Mouse (Mus musculus): ENCODE measurements at regions not wholly inside any gene's neighbourhood (a gene's known extent, or its start where the extent isn't known, plus 50 kb on each side); places are given as distances from the start of the nearest gene placed in this dataset.

DNA sequence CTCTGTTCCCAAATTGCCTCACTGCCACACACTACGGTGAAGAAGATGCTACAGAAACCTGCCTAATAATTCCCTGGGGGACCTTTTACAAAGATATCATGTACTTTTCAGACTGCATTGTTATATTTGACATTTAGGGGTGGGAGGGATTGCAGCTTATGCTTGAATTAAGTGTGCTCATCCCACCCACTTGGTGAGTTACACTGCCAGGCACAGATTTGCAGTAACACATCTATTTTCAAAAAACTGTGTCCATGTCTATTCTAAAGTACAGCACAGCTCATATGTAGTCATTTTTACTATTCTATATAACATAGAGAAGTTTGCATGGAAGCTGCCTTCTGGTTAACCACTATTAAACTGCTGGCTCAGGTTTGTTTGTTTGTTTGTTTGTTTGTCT is 404.3 kb upstream of the Xrcc4 start:
- no peak for DNase-seq

DNA sequence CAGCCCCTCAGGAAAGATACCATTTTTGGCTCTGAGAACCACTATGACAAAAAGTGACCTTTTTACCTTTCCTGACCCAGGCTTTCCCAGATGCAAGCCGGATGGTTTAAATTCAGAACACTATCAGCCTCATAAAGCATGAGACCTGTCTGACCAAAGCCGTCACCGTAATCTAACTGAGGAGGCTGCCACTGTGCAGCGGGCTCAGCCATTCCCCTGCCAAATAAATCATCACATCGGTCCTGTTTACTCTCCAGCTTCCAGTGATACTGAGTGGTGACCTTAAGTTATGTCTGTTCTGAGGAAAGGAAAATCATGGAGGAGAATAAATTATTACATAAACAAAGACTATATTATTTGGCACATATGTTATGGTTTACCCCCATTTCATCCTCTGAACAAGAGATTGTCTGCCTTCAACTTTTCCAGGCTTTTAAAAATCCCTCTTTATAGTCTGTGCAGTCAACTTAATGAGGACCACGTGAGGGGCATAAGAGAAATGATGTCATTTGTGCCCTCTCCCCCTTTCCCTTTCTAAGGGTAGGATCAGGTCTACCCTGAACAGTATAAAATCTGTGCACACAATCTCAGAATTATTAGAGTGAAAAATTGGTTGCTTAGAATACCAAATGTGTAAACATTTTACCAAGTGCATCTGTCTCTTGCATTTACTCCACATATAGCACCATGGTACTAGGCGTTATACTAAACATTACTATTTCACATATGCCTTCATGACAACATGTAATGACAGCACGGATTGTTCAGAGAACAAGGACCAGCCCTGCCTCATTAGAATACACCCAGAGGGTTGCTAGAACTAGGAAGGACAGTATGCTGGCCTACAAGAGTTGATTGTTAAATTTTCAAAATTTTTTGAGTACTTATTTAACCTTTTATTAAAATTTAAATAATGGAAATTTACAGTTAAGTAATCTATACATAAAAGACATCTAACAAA is 401.9 kb upstream of the Xrcc4 start:
- DNase-seq: no peak

DNA sequence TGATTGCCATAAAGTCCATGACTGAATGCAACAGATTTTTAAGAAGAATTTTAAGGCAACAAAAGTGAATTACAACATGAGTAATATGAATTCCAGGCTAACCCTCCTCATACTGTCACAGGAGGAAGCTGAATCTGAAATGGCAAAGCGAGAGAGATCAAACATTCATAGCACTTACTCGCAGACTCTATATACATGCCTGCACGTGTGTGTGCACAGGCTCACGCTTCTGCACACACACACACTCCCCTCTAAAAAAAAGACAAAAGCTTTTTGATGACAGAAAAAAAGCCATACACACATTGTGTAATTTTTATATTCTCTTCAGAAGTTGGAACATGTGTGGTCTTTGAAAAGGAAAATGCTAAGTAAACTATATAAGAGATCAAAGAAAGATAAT is 391.1 kb upstream of the Xrcc4 start:
- no peak for DNase-seq

DNA sequence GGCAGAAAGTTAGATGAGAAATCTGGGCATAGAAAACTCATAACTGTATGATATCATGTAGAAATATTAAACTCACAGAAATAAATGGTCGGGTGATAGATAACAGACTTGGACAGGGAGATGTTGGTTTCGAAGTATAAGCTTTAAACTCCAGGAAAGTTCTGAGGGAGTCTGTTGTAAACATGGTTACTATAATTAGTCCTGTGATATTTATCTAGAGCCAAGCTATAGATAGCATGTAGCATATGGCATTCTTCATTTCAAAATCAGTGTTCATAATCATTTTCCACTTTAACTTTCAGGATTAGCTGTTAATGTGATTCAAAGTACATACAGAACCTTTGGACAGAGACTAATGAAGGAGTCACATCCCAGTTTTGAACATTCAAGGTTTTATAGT is 387.5 kb upstream of the Xrcc4 start:
- no peak for DNase-seq

DNA sequence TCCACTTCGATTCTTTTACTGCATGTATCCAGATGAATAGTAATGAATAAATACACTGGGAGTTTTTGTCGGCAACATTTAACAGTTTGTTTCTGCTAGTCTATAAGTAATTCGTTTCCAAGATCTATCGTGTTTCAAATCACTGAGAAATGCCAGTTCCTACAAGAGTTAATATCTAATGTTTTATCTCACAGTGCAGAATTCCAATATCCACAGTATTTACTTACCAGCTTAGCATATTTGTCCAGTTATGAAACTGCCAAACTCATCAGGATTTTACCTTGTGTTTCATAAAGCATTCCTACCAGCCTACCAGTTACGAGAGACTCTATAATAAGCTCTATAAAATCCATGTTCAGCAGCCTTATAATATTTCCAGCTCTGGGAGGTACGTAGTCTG is 385.1 kb upstream of the Xrcc4 start:
- DNase-seq: no peak

DNA sequence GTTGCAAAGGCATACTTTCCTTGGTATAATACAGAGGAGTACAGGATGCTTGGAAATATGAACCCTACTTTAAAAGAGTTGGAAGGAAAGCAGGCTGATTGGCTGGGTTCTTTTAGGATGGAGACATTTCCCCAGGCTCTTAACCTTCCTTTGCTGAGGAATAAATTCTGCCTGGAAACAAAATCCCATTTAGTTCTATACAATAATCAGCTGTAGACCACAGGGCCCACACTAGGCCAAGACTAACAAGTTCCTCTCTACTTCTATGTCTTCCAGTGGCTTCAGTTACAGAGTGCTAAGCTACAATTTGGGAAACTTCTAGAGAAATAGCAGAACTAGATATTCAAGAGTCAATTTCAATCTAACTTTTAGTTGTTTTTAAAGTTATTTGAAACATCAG is 384.6 kb upstream of the Xrcc4 start:
- DNase-seq: no peak

DNA sequence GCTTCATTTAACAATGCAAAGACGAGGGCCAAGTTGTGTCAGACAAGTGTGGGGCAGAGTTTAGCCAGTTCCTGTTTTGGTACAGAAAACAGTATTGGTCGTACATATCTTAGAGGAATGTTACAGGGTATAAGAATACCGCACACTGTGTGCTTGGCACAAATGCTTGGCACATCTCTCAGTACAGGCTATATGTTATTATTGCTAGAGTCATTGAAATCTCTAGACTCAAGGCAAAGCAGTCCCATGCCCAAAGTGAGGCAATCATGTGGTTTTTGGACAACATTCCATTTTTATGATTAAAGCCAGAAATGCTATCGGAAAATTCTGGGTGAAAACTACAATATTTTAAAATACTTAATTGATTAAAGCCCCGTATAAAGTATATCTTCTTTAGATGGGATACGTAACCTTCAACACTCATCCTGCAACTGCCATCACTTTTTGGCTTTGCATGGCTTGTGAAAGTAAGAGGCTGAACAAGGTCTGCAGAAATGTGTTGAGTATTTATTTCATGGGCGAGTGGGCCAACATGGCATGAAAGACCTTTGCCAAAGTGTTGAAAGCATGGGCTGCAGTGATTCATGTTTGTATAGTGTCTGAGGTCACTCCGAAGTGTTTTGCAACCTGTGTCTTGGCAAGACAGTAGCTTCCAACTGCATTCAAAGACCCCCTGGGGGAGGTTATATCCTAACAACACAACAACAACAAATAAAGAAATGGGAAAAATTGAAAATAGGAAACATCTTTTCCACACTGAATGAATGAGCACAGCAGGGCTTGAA is 383.8 kb upstream of the Xrcc4 start:
- no peak for DNase-seq

DNA sequence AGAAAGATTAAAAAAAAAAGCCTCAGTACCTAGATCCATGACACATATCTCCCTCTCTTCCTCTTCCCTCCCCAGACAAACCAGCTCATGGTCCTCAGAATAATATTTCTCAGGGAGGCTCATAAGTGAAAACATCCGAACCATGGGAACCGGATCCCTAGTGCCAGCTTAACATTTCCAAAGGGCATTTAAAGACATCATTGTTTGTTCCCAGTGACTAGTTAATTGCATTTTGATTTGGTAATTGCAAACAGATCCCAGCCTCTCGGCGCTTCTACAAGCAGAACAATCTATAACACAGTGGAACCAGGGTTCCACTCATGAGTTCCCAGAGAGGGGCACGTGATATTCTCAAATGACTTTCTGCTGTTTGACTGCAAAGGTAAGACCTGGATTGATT is 376.7 kb upstream of the Xrcc4 start:
- DNase-seq: no peak

DNA sequence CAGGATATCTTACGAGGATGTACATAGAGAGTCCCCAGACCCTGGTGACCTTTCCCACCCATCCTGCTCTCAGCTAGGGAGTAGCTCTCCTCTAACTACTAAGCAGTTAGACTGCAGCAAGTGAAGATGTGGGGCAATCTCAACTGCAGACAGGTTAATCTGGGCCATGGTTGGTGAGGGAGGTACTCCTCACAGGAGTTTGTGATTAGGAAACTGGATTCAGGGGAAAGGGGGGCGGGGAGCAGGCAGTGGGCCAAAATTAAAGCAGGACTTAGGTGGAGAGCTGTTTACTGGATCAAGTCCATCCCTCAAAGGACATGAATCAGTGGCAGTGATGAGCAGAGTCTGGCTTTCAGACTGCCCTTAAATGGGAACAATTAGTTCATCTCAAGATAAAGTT is 374.6 kb upstream of the Xrcc4 start:
- no peak for DNase-seq

DNA sequence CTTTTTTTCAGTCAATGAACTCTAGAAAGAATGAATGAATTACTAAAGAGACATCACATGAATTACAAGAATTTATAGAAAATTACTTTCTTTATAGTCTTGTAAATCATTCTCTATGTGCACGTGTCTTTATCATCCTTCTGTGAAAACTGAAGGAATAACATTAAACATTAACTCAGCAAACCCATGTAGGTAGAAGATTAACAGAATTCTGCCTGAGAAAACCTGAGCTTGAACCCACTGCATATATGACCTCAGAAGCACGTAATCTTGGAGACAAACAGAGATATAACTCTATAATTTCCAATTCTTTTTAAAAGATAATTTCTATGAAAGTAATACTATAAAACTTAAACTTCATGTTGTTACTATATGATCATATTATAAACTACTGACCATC is 374.0 kb upstream of the Xrcc4 start:
- no peak for DNase-seq

DNA sequence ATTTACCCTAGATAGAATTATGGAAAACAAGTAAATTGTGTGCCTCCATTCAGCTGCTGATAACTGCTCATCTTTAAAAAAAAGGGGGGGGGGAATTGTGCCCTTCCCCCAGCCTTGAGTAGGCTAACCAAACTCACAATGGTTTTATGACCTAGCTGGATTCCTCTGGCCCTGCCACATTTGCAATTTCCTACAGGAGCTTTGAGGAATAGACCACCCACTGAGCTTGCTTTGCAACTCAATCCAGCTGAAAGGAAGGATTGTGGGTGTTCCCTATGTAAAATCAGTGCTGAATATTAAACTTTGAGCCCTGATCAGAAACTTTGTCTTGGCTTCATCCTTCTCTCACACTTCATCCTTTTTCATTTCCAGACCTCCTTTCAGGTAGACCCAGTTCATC is 365.2 kb upstream of the Xrcc4 start:
- DNase-seq: no peak

DNA sequence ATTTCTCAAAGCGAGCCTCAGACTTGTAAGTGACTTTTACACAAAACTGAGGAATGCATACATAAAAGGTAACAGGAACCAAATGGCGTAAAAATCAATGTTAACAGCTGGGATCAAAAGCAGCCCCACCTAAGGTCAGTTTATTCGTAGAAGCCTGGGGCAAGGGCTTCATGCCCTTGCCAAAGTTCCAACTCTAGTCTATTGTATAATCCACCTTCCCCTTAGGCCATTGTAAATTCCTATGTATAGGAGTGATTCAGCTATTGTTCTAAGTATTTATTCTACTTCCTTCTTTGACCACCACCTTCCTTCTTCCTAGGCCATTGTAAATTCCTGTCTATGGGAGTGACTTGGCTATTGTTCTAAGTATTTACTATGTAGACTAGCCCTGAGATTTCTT is 337.5 kb upstream of the Xrcc4 start:
- no peak for DNase-seq

DNA sequence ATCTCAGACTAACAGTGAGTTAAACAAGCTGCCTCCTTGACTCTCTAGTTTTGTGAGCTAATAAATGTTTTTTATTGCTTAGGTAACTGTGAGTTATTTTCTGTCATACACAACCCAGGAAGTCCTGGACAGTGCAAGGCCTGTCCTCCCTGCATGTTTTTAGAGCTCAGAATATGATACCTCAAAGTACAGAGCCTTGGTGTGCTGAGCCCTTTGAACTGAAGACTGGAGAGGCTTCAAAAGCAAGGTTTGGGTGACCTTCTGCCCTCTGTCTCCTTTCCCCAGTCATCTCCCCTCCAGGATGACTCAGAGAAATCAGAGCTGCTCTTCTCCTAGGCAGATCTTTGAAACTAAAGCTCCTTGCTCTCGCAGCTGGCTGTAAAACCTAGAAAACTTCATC is 336.0 kb upstream of the Xrcc4 start:
- DNase-seq: no peak

DNA sequence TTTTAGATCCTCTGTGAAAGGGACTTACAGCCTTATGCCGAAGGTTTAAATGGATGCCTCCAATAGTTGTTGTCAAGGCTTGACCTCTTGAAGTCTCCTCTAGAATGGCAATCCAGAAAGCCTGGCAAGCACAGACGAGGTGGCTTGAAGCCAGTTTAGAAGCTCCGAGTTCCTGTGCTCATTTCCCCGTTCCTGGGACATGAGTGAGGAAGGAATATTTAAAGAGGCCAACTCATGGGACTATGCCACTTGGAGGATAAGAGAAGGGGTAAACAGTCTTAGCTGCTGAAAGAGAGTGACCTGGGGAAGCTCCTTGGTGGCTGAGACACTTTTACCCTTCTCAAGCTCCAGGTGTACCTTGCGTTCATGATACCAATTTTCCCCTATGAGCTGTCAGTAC is 335.1 kb upstream of the Xrcc4 start:
- no peak for DNase-seq

DNA sequence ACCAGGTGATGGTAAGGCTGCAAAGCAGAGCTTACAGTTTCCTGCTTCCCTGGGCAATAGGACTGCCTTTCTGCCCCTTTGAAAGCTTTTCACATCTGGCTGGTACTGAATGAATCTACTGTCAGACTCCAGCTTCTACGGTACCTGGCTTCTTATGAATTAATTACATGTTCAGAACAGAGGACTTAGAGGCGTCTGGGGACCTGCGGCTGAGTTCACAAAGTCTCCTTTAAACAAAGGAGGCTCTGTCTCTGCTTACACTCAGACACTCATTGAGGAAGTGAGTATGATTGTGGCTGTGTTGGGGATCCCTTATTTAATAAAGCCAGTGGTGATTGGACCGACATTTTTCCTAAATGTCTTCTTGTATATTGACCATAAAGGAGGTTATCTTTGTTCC is 331.6 kb upstream of the Xrcc4 start:
- no peak for DNase-seq

DNA sequence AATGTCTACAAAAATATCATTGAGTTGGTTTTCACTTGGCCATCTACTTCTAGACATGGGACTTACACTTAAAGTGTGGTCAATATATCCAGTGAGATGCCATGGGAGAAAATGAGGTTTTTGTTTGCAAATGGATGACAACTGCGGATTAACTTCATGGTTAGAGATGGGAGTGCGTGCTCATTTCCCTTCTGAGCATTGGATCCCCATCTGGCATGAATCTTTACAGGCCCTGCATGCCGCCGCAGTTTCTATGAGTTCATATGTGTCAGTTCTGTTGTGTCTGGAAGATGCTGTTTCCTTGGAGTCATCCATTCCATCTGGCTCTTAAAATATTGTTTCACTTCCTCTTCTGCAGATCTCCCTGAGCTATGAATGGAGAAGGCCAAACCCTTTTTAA is 315.0 kb upstream of the Xrcc4 start:
- DNase-seq: no peak

DNA sequence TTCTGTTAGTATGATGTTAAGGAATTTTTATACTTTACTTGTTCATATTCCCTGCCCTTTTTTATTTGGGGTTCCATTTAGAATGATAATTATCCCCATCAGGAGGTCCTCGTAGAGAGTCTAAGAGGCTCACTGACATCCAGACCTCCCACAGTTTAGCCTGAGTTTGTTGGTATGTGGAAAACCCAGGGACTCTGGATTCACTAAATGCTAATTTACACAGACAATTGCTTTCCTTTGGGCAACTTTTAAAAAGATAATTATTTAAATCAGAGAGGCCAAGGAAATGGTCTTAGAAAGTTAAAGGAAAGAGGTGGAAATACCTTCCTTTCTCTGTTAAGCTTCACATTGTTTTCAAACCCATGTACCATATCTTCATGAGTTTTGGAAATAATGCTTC is 312.7 kb upstream of the Xrcc4 start:
- no peak for DNase-seq

DNA sequence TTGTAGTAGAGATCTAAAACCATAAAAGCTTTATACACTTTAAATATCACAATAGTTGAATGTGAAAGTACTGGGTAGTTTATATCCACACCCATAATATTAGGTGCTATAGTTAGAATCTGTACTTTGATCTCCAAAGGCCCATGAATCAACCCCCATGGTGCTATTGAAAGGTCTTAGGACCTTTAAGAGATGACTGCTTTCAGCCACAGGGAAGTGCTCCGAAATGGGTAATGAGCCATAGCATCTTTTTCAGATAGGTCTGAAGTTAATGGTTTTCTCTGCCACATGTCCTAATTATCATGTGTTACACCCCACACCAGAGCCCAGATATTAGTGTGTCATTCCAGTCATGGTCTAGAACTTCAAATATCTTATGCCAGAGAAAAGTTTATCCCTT is 312.1 kb upstream of the Xrcc4 start:
- DNase-seq: no peak

DNA sequence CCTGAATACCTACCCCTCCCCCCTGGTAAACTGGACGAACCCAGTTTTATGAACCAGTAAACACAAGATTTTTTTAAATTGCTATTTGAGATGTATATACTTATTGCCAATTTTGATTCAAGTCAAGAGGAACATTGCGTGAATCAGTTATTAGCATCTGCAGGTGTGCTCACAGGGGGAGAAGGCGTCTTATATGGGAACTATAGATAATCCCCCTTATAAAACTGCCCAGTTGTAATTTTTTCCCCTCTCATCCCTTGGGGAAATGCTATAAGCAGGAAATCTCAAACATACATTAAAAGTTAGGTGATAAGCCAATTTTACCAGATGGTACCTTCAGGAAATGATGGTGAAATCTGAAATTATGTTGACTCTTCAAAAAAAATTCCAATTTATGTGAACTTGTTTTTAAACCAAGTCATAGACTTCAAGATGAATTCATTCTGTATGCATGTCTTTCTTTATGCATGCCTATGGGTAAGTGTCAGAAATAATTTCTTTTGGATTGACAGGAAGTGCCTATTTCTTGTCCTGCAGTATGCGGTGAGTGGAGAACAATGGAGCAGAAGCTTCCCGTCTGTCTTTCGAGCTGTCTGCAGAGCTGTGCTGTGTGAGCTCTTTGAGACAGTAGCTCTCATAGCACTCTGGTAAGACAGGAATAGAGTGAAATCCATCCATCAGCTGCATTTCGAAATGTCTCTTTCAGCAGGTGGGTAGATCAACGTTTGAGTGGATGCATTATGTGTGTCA is 306.0 kb upstream of the Xrcc4 start:
- no peak for DNase-seq

DNA sequence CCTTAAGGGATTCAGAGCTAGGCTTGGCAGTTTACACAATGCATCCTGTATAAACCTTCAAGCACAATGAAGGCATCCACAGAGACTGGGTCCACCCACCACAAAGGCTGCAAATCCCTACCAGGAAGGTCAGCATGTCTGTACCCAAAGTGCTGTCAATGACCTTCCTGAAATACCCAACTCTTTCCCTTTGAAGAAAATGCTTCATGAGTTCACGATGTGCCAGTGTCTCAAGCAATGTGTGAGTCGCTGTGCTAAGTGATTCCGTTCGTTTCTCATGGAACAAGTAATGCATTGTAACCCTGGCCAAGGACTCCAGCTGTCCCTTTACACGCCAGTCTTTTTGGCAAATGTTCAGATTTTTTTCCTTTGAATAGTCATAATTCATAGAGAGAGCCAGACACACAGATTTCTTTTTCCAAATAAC is 305.4 kb upstream of the Xrcc4 start:
- no peak for DNase-seq

DNA sequence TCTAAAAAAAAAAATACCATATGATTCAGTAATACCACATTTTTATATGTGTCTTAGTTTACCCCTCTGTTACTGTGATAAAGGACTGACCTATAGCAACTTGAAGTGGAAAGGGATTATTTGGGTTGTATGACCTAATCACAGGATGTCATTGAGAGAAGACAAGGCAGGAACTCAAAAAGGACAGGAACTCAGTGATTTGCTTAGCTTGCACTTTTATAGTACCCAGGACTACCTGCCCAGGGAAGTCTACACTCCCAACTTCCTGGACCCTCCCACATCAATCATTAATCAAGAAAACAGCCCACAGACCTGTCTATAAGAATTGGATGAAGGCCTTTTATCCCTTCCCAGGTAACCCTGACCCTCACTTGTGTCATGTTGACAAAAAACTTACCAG is 303.0 kb upstream of the Xrcc4 start:
- DNase-seq: no peak

DNA sequence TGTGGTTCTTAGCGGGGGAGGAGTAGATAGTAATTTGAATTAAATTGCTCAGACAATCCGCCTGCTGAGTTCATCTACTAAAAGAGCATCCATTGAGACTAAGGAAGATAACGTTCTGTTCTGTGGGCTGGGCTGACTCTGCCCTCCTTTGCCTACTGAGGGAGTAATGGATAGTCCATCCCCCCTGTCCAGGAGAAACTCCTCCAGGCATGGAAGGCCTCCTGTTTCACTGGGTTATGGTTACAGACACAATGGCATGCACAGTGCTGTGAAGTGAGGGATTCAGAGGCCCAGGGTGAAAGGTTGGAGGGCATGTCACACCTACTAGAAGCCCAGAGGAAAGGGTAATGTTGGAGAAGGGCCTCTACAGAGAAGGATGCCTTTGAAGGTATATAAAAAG is 287.2 kb upstream of the Xrcc4 start:
- no peak for DNase-seq

DNA sequence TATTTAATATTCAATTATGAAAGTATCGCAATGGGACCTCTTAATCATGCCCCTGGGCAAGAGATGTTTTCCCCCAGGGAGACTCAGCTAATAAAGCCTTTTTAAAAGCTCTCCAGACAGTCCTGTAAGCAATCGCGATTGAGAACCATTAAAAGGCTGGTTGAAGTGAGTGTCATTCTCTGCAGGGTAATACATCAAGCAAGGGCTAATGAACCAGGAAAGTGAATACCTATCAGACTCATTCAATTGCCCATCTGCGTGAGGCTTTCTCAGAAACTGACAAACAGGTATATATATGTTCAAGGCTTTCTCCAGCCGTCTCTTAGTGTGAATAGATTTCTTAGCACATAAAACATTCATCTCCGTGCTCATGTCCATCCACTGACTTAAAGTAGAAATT is 286.8 kb upstream of the Xrcc4 start:
- DNase-seq: no peak

All from spleen, adult 18-20 months (tissue).